ENCODE assay signal across 7 mouse cellular contexts in genomic region chr11:117848271-117848984, GRCm38 (mm10). TPM values are rescaled to one million over a fixed set of nuclear protein-coding genes. Genes with fewer than 3 reads are reported as not detected.
A peak's percentile ranks its signal among the peaks of the same experiment; 100 is the strongest.
DNase-seq lines count a peak whose midpoint lies in the region; ATAC-seq and TF ChIP-seq lines count a peak whose summit lies in the region.

No protein-coding gene starts in this region.

- WGBS in neural tube, embryonic 11.5 days: 9% methylated on average over 19 of the region's 19 CpGs
- WGBS in bone marrow, adult 2 months: 5% methylated on average over 19 of the region's 19 CpGs
- WGBS in heart, embryonic 13.5 days: 7% methylated on average over 19 of the region's 19 CpGs

- no peaks in the 10 kb centered on the region for H3K9me3 ChIP-seq in neural tube, embryonic 11.5 days (ENCODE audit: control insufficient read depth, low read length)
- H3K9me3 ChIP-seq in heart, embryonic 13.5 days: no peaks in the 10 kb centered on the region

- H3K4me2 ChIP-seq in neural tube, embryonic 11.5 days (ENCODE audit: low read depth): peak overlapping the region; percentile 48
- peak overlapping the region; percentile 87 for H3K4me2 ChIP-seq in heart, embryonic 13.5 days

- no peak for TF ChIP-seq CTCF in bone marrow, adult 2 months (IDR thresholded peaks at IDR 0.05; ENCODE audit: control insufficient read depth, insufficient read depth, low read length)

- DNase-seq in neural tube, embryonic 11.5 days (ENCODE audit: low spot score): no peak
- DNase-seq in neural tube, embryonic 10.5 days (ENCODE audit: extremely low spot score, low spot score): no peak
- peak; percentile 39 for DNase-seq in liver
- peak; percentile 71 for DNase-seq in thymus, postnatal 4 days

- H3K27ac ChIP-seq in neural tube, embryonic 11.5 days (ENCODE audit: low read depth, low read length): peak overlapping the region; percentile 86
- peak overlapping the region; percentile 88 for H3K27ac ChIP-seq in bone marrow, adult 2 months (ENCODE audit: control insufficient read depth, insufficient read depth, low read depth, low read length, poor library complexity)
- peak overlapping the region; percentile 96 for H3K27ac ChIP-seq in heart, embryonic 13.5 days (replicated peaks)

- peak overlapping the region; percentile 50 for H3K4me3 ChIP-seq in neural tube, embryonic 11.5 days (ENCODE audit: low read depth, low read length)
- peak overlapping the region; percentile 88 for H3K4me3 ChIP-seq in bone marrow, adult 2 months (replicated peaks; ENCODE audit: control insufficient read depth, low read depth, low read length)
- peak overlapping the region; percentile 68 for H3K4me3 ChIP-seq in heart, embryonic 13.5 days

- no peaks in the 10 kb centered on the region for H3K27me3 ChIP-seq in neural tube, embryonic 11.5 days (ENCODE audit: control insufficient read depth, insufficient read depth, low read length)
- no peaks in the 10 kb centered on the region for H3K27me3 ChIP-seq in heart, embryonic 13.5 days (replicated peaks)

- peak overlapping the region; percentile 62 for H3K9ac ChIP-seq in neural tube, embryonic 11.5 days (ENCODE audit: low read length)
- H3K9ac ChIP-seq in heart, embryonic 13.5 days: peak overlapping the region; percentile 90

- H3K36me3 ChIP-seq in neural tube, embryonic 11.5 days (ENCODE audit: control insufficient read depth, insufficient read depth, low read length): peaks cover 3% of the 10 kb centered on the region
- H3K36me3 ChIP-seq in heart, embryonic 13.5 days: peaks cover 30% of the 10 kb centered on the region

- peaks cover 12% of the 10 kb centered on the region; the same call in 1 of the 2 replicates for H3K4me1 ChIP-seq in neural tube, embryonic 11.5 days (ENCODE audit: control insufficient read depth, insufficient read depth, low read length)
- H3K4me1 ChIP-seq in bone marrow, adult 2 months (ENCODE audit: control insufficient read depth, insufficient read depth, low read length): no peaks in the 10 kb centered on the region; the same call in 1 of the 2 replicates
- H3K4me1 ChIP-seq in heart, embryonic 13.5 days: peaks cover 32% of the 10 kb centered on the region

- peak; percentile 45; the same call in 1 of the 2 replicates for TF ChIP-seq POLR2A in bone marrow, adult 2 months (IDR thresholded peaks at IDR 0.05; ENCODE audit: borderline replicate concordance, control insufficient read depth, low read depth, low read length)

- ATAC-seq in neural tube, embryonic 11.5 days (ENCODE audit: insufficient read depth, low FRiP score, low TSS enrichment): peak; percentile 75
- peak; percentile 43; the same call in 1 of the 2 replicates for ATAC-seq in heart, embryonic 13.5 days (ENCODE audit: extremely low read depth, insufficient number of reproducible peaks, low FRiP score, low TSS enrichment)
- ATAC-seq in monocyte, adult 5-6 weeks (replicated peaks; ENCODE audit: insufficient number of reproducible peaks, low FRiP score, low TSS enrichment, poor library complexity, severe bottlenecking): peak; percentile 47

RNA-seq across cellular contexts. Expression of gene Birc5, which starts 0.6 kb away (rescaled TPM):
- 287 and 308 TPM in 2 replicates for polyA plus RNA-seq in neural tube, embryonic 11.5 days (2014; fragmentation: Nextera tagmentation; extraction: Ambion mirVana)
- 390 and 403 TPM in 2 replicates for polyA plus RNA-seq in bone marrow, adult 2 months (2011; ENCODE audit: insufficient read depth, insufficient read length, low replicate concordance, missing spikeins)
- 228 and 260 TPM in 2 replicates for polyA plus RNA-seq in heart, embryonic 13.5 days (2015; fragmentation: Nextera tagmentation; extraction: Ambion mirVana)
- total RNA-seq in monocyte, adult 5-6 weeks (2017): 2.5 to 3.4 TPM (median 2.7 TPM) in 3 replicates

RNA-seq across cellular contexts. Expression of gene Tmem235, which starts 12.1 kb away (rescaled TPM):
- polyA plus RNA-seq in neural tube, embryonic 11.5 days (2014; fragmentation: Nextera tagmentation; extraction: Ambion mirVana): not detected in 2 replicates
- polyA plus RNA-seq in bone marrow, adult 2 months (2011; ENCODE audit: insufficient read depth, insufficient read length, low replicate concordance, missing spikeins): not detected in 2 replicates
- polyA plus RNA-seq in heart, embryonic 13.5 days (2015; fragmentation: Nextera tagmentation; extraction: Ambion mirVana): not detected in 2 replicates
- not detected in 3 replicates for total RNA-seq in monocyte, adult 5-6 weeks (2017)

RNA-seq across cellular contexts. Expression of gene Tk1, which starts 22.5 kb away (rescaled TPM):
- 86.0 and 88.2 TPM in 2 replicates for polyA plus RNA-seq in neural tube, embryonic 11.5 days (2014; fragmentation: Nextera tagmentation; extraction: Ambion mirVana)
- 145 and 156 TPM in 2 replicates for polyA plus RNA-seq in bone marrow, adult 2 months (2011; ENCODE audit: insufficient read depth, insufficient read length, low replicate concordance, missing spikeins)
- 97.6 and 109 TPM in 2 replicates for polyA plus RNA-seq in heart, embryonic 13.5 days (2015; fragmentation: Nextera tagmentation; extraction: Ambion mirVana)
- 2.4 to 5.5 TPM (median 3.0 TPM) in 3 replicates for total RNA-seq in monocyte, adult 5-6 weeks (2017)

RNA-seq across cellular contexts. Expression of gene Afmid, which starts 22.7 kb away (rescaled TPM):
- polyA plus RNA-seq in neural tube, embryonic 11.5 days (2014; fragmentation: Nextera tagmentation; extraction: Ambion mirVana): 2.3 and 3.0 TPM in 2 replicates
- 16.9 and 21.8 TPM in 2 replicates for polyA plus RNA-seq in bone marrow, adult 2 months (2011; ENCODE audit: insufficient read depth, insufficient read length, low replicate concordance, missing spikeins)
- 12.6 and 12.7 TPM in 2 replicates for polyA plus RNA-seq in heart, embryonic 13.5 days (2015; fragmentation: Nextera tagmentation; extraction: Ambion mirVana)
- 6.3 to 21.1 TPM (median 12.4 TPM) in 3 replicates for total RNA-seq in monocyte, adult 5-6 weeks (2017)

RNA-seq across cellular contexts. Expression of gene Tha1, which starts 24.9 kb away (rescaled TPM):
- polyA plus RNA-seq in neural tube, embryonic 11.5 days (2014; fragmentation: Nextera tagmentation; extraction: Ambion mirVana): 2.7 TPM in 2 replicates
- polyA plus RNA-seq in bone marrow, adult 2 months (2011; ENCODE audit: insufficient read depth, insufficient read length, low replicate concordance, missing spikeins): 2.8 and 3.2 TPM in 2 replicates
- polyA plus RNA-seq in heart, embryonic 13.5 days (2015; fragmentation: Nextera tagmentation; extraction: Ambion mirVana): 4.6 and 5.4 TPM in 2 replicates
- 1.6 to 6.4 TPM (median 1.9 TPM) in 3 replicates for total RNA-seq in monocyte, adult 5-6 weeks (2017)

Comparison
In these comparisons a context has a peak if more than half of its experiments do, and no peak if none do; other contexts are left out.
1. DNase-seq: peak in liver (single experiment) and thymus, postnatal 4 days (single experiment); none in neural tube, embryonic 11.5 days (single experiment) and neural tube, embryonic 10.5 days (single experiment).
2. Peak in every context shown above with its lines, with median percentiles within 50 percentile points of each other: ATAC-seq, H3K27ac ChIP-seq and H3K4me3 ChIP-seq.